Mouse (Mus musculus) bone marrow, adult 2 months (tissue): ENCODE measurements around the gene Pim1. TPM values are rescaled to one million over a fixed set of nuclear protein-coding genes. Genes with fewer than 3 reads are reported as not detected.
"Not testable (repeated sequence)": the region's sequence is repeated elsewhere in the genome, so short reads cannot be mapped to it uniquely, and the experiment has no call there.

Experiments used
- H3K27ac ChIP-seq: fragments of 200-500 bp; 2 replicates; pipeline ENCODE4 v1.5.1; 2012; ENCODE audit warnings: low read depth, mild to moderate bottlenecking, control low read depth, inconsistent platforms, low read length; ENCODE audit not compliant: control insufficient read depth, poor library complexity, insufficient read depth
- H3K4me1 ChIP-seq: fragments of 200-500 bp; 2 replicates; pipeline ENCODE4 v1.6.1; 2011; ENCODE audit warnings: low read length; ENCODE audit not compliant: control insufficient read depth, insufficient read depth
- H3K4me3 ChIP-seq: fragments of 200-500 bp; replicated peaks from 2 replicates; pipeline ENCODE3; 2011; ENCODE audit warnings: mild to moderate bottlenecking, low read depth, low read length, control low read depth; ENCODE audit not compliant: control insufficient read depth
- CTCF ChIP-seq: fragments of 200-500 bp; IDR thresholded peaks from 2 replicates; pipeline ENCODE4 v1.5.1; 2011; ENCODE audit warnings: low read length, control low read depth; ENCODE audit not compliant: control insufficient read depth, insufficient read depth
- POLR2A ChIP-seq: fragments of 200-500 bp; IDR thresholded peaks from 2 replicates; pipeline ENCODE4 v1.6.1; 2011; ENCODE audit warnings: low read depth, mild to moderate bottlenecking, control low read depth, low read length, borderline replicate concordance; ENCODE audit not compliant: control insufficient read depth
- whole genome bisulfite sequencing: fragments of 180-500 bp; shearing (Covaris S2); methylation state at CpG from one replicate; pipeline ENCODE4 v1.1.7; 2018; 5-methylcytosine and 5-hydroxymethylcytosine counted together
- polyA plus RNA-seq: library from polyadenylated mRNA; stranded (reverse); fragments of >200 nt; gene quantifications from 2 replicates; pipeline ENCODE4 v1.2.4, GENCODE M21; 2011; ENCODE audit warnings: low replicate concordance; ENCODE audit not compliant: missing spikeins, insufficient read depth, insufficient read length

Gene Pim1
- polyA plus RNA-seq, 1 experiment = 208 TPM

- TF ChIP-seq POLR2A = no peak
- TF ChIP-seq CTCF = no peak
- no peaks in the 10 kb centered on the region; the same call in 1 of the 2 replicates for H3K4me1 ChIP-seq
- H3K27ac ChIP-seq = no peak overlapping the region
- WGBS = 87% methylated on average over 34 of the region's 34 CpGs
- no peak overlapping the region for H3K4me3 ChIP-seq
These were observed 39.4 kb upstream of the Pim1 start for GRCm38 (mm10) chr17:29450899-29451840.

GRCm38 (mm10) chr17:29451841-29452210 lies 38.7 kb upstream of the Pim1 start:
- no peak overlapping the region for H3K4me3 ChIP-seq
- 81% methylated on average over 8 of the region's 8 CpGs for WGBS
- TF ChIP-seq CTCF (no peak), POLR2A (no peak)
- H3K27ac ChIP-seq = no peak overlapping the region
- no peaks in the 10 kb centered on the region; the same call in 1 of the 2 replicates for H3K4me1 ChIP-seq

DNA sequence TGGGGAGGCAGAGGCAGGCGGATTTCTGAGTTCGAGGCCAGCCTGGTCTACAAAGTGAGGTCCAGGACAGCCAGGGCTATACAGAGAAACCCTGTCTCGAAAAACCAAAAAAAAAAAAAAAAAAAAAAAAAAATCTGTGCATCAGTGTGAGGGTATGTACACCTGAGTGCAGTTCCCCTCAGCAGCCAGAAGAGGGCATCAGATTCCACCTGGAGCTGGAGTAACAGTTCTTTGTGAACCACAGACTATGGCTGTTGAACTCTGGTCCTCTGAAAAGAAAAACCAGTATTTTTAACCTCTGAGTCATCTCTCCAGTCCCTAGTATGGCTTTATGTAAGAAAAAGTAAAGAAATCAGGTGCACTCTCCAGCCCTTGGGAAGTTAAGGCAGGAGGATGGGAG lies 36.4 kb upstream of the Pim1 start:
- WGBS = 74% methylated on average over 3 of the region's 3 CpGs
- H3K4me1 ChIP-seq, H3K27ac ChIP-seq, H3K4me3 ChIP-seq: not testable (repeated sequence)
- TF ChIP-seq CTCF = peak; percentile 27; the same call in 1 of the 2 replicates

- H3K4me1 ChIP-seq = no peaks in the 10 kb centered on the region
- H3K27ac ChIP-seq = no peak overlapping the region
These were observed 35.0 kb upstream of the Pim1 start for GRCm38 (mm10) chr17:29455411-29456120.

GRCm38 (mm10) chr17:29456476-29456875 lies 34.1 kb upstream of the Pim1 start:
- Histone ChIP-seq H3K4me1 (no peaks in the 10 kb centered on the region), H3K4me3 (no peak overlapping the region), H3K27ac (no peak overlapping the region)
- TF ChIP-seq CTCF (no peak), POLR2A (no peak)
- WGBS = 86% methylated on average over 4 of the region's 4 CpGs

More at GRCm38 (mm10) chr17:29455411-29456120, 35.0 kb upstream of the Pim1 start:
- no peak overlapping the region for H3K4me3 ChIP-seq
- no peak for TF ChIP-seq CTCF
- no peak for TF ChIP-seq POLR2A
- 81% methylated on average over 9 of the region's 9 CpGs for WGBS

GRCm38 (mm10) chr17:29456926-29457325 lies 33.6 kb upstream of the Pim1 start:
- TF ChIP-seq CTCF (no peak), POLR2A (no peak)
- Histone ChIP-seq H3K4me3 (no peak overlapping the region), H3K27ac (no peak overlapping the region), H3K4me1 (no peaks in the 10 kb centered on the region)
- WGBS = 77% methylated on average over 2 of the region's 2 CpGs

DNA sequence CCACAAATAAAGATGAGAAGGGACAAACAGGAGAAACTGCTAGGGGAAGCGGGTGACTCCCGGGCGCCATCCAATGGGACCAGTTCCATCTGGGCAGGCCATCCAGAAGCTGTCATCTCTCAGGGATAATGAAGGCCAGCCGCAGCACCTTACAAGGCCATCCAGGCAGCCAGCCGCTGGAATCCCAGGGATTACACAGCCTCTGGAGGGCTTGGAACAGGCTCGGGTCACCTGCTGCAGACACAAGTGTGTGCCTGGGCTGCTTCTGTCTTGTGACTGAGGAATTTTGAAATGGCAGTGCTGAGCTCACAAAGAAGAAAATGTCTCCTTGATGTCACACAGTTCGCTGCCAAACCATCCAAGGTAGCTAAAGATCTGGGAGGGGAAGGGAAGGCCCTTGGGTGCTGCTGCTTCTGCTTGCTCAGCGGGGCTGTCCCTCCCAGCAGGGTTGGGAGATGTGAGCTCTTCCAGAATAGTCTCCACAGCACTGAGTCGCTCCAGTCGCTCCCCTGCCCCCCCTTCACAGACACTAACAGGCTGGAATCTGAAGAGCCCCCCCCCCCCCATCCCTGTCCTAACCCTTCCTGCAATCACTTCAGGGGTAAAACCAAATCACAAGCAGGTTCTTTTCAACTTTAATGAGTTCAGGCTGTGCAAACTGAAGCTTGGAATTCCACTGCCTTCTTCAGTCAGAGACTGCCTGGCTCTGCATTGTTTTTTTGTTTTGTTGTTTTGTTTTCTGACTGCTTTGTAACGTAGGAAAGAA lies 32.6 kb upstream of the Pim1 start:
- 89% methylated on average over 11 of the region's 11 CpGs for WGBS
- TF ChIP-seq CTCF = no peak
- TF ChIP-seq POLR2A = no peak
- Histone ChIP-seq H3K4me3 (no peak overlapping the region), H3K27ac (no peak overlapping the region), H3K4me1 (no peaks in the 10 kb centered on the region)

DNA sequence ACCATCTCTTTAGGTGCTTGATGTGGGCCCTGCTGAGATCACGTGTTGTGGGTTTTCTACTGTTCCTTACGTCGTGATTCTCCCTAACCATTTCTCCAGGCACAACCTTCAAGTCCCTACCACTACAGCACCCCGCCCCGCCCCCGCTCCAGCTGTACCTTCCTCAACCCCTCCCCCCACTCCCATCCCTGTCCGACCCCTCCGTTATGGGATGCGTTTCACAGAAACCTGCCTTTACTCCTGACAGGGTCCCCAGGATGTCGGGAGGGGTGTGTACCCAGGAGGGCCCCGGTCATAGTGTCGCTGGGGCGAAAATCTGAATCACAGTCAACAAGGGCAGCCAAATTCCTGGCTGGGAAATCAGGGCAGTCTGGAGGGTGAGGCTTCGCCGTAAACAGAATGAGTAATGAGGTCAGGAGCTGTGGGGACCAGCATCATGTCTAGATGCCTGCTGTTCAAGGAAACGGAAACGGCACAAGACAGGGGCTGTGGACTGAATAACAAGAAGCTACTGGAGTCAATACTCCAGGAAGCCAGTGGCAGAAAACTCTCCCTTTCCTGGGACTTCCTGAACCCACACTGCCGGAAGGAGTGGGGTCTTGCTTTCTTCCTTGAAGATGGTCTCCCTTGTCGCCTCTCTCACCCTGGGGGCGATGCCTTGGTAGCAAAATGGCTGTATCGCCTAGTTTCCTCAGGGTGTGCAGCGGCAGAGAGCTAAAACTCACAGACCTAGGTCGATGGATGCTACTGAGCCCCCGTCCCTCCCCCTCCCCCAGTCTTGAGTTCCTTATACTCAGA lies 31.0 kb upstream of the Pim1 start:
- 24% methylated on average over 24 of the region's 24 CpGs for WGBS
- Histone ChIP-seq H3K4me3 (no peak overlapping the region), H3K27ac (no peak overlapping the region), H3K4me1 (no peaks in the 10 kb centered on the region)
- TF ChIP-seq POLR2A = no peak
- no peak for TF ChIP-seq CTCF
